Mouse (Mus musculus) liver, adult 2 months (tissue): ENCODE data around the gene Pwp2.

Source experiments
- CTCF ChIP-seq: fragments of 200-500 bp; IDR thresholded peaks from 2 replicates; pipeline ENCODE4 v1.5.1; 2011; ENCODE audit warnings: low read depth, low read length, control low read depth
- POLR2A ChIP-seq: fragments of 200-500 bp; IDR thresholded peaks from 2 replicates; pipeline ENCODE4 v1.6.1; 2011; ENCODE audit warnings: low read length, control low read depth; ENCODE audit not compliant: insufficient read depth; ENCODE audit errors: extremely low read depth

- no peak for TF ChIP-seq CTCF
- TF ChIP-seq POLR2A = no peak
Observed at GRCm38 (mm10) chr10:78185381-78185725, 404 bp upstream of the Pwp2 start.
